Comparison of ENCODE assay signal across 8 mouse cellular contexts in genomic region chr2:32912210-32912804, GRCm38 (mm10). TPM values are rescaled to one million over a fixed set of nuclear protein-coding genes. Genes with fewer than 3 reads are reported as not detected.
DNase-seq lines count a peak whose midpoint lies in the region; ATAC-seq and TF ChIP-seq lines count a peak whose summit lies in the region.

No protein-coding gene starts in this region.

- TF ChIP-seq POLR2A in ES-Bruce4 (IDR thresholded peaks at IDR 0.05; ENCODE audit: insufficient read depth, low read length), result no peak

- no peak overlapping the region for H3K4me3 ChIP-seq in ES-Bruce4 (ENCODE audit: low read depth, low read length)
- H3K4me3 ChIP-seq in lung, embryonic 14.5 days (ENCODE audit: low read depth, low read length), result no peak overlapping the region

- H3K9ac ChIP-seq in ES-Bruce4 (ENCODE audit: low read depth, poor library complexity, severe bottlenecking), result no peak overlapping the region
- H3K9ac ChIP-seq in lung, embryonic 14.5 days, result no peak overlapping the region

- 28% methylated on average over 19 of the region's 19 CpGs for WGBS in lung, embryonic 14.5 days

- TF ChIP-seq CTCF in ES-Bruce4 (IDR thresholded peaks at IDR 0.05; ENCODE audit: low read depth, low read length), result peak; percentile 100
- peak; percentile 100 for TF ChIP-seq CTCF in lung, embryonic 14.5 days (IDR thresholded peaks at IDR 0.05; ENCODE audit: low read depth)

- H3K4me1 ChIP-seq in ES-Bruce4 (ENCODE audit: control insufficient read depth, insufficient read depth, low read length), result peaks cover 15% of the 10 kb centered on the region
- peaks cover 30% of the 10 kb centered on the region for H3K4me1 ChIP-seq in lung, embryonic 14.5 days (ENCODE audit: insufficient read depth)

- no peak for ATAC-seq in lung, embryonic 14.5 days (ENCODE audit: insufficient read depth)

- H3K4me2 ChIP-seq in lung, embryonic 14.5 days, result no peak overlapping the region

- DNase-seq in adrenal gland, postnatal 14 days, result peak; percentile 90
- DNase-seq in embryo, embryonic 11.5 days (ENCODE audit: low read depth, low spot score), result peak; percentile 80
- DNase-seq in gastrocnemius, postnatal 4 days (ENCODE audit: low spot score in 2 of 2), result peak; percentile 69 to 82
- peak; percentile 92 for DNase-seq in kidney, postnatal 4 days
- DNase-seq in lung, embryonic 14.5 days, result peak; percentile 98
- peak; percentile 83 for DNase-seq in retina, postnatal 7 days (ENCODE audit: low read depth, low spot score)
- DNase-seq in urinary bladder, adult 18-20 months (ENCODE audit: low spot score in 2 of 2), result peak; percentile 49 to 69

- no peaks in the 10 kb centered on the region for H3K36me3 ChIP-seq in ES-Bruce4 (ENCODE audit: control insufficient read depth, insufficient read depth, low read length, poor library complexity, severe bottlenecking)
- peaks cover 66% of the 10 kb centered on the region for H3K36me3 ChIP-seq in lung, embryonic 14.5 days (ENCODE audit: insufficient read depth)

- no peaks in the 10 kb centered on the region for H3K27me3 ChIP-seq in ES-Bruce4 (ENCODE audit: control insufficient read depth, insufficient read depth, low read length, poor library complexity, severe bottlenecking)
- H3K27me3 ChIP-seq in lung, embryonic 14.5 days (ENCODE audit: insufficient read depth, low read length), result no peaks in the 10 kb centered on the region

- no peaks in the 10 kb centered on the region for H3K9me3 ChIP-seq in ES-Bruce4 (replicated peaks; ENCODE audit: control insufficient read depth, insufficient read depth, low read length, poor library complexity, severe bottlenecking)
- H3K9me3 ChIP-seq in lung, embryonic 14.5 days (ENCODE audit: low read depth, low read length), result no peaks in the 10 kb centered on the region

- H3K27ac ChIP-seq in ES-Bruce4 (ENCODE audit: insufficient read depth, low read length), result 0 out of 2 replicates have a peak overlapping the region, but pooled peaks have one; percentile 14
- H3K27ac ChIP-seq in lung, embryonic 14.5 days (ENCODE audit: low read depth), result no peak overlapping the region

- TF ChIP-seq EP300 in ES-Bruce4 (IDR thresholded peaks at IDR 0.05; ENCODE audit: insufficient read depth, low read depth, low read length), result no peak

RNA-seq across cellular contexts. Expression of gene Fam129b, which starts 36.4 kb away (rescaled TPM):
- polyA plus RNA-seq in ES-Bruce4 (2011; ENCODE audit: insufficient read depth, insufficient read length, low read depth, missing spikeins), result 65.5 and 71.6 TPM in 2 replicates
- 22.0 and 23.1 TPM in 2 replicates for total RNA-seq in adrenal gland, postnatal 14 days (2021)
- total RNA-seq in gastrocnemius, postnatal 4 days (2021), result 10 to 100 TPM; 26.8 to 27.5 TPM
- polyA plus RNA-seq in lung, embryonic 14.5 days (2014; fragmentation: Nextera tagmentation; extraction: Ambion mirVana), result 41.2 and 46.5 TPM in 2 replicates

RNA-seq across cellular contexts. Expression of gene Rpl12, which starts 49.1 kb away (rescaled TPM):
- 114 and 117 TPM in 2 replicates for polyA plus RNA-seq in ES-Bruce4 (2011; ENCODE audit: insufficient read depth, insufficient read length, low read depth, missing spikeins)
- total RNA-seq in adrenal gland, postnatal 14 days (2021), result 155 and 192 TPM in 2 replicates
- 100 to 1,000 TPM; 212 to 221 TPM for total RNA-seq in gastrocnemius, postnatal 4 days (2021)
- 235 and 256 TPM in 2 replicates for polyA plus RNA-seq in lung, embryonic 14.5 days (2014; fragmentation: Nextera tagmentation; extraction: Ambion mirVana)

RNA-seq across cellular contexts. Expression of gene Lrsam1, which starts 49.1 kb away (rescaled TPM):
- 14.7 and 17.0 TPM in 2 replicates for polyA plus RNA-seq in ES-Bruce4 (2011; ENCODE audit: insufficient read depth, insufficient read length, low read depth, missing spikeins)
- 14.1 and 17.2 TPM in 2 replicates for total RNA-seq in adrenal gland, postnatal 14 days (2021)
- 10 to 100 TPM; 20.0 to 22.0 TPM for total RNA-seq in gastrocnemius, postnatal 4 days (2021)
- polyA plus RNA-seq in lung, embryonic 14.5 days (2014; fragmentation: Nextera tagmentation; extraction: Ambion mirVana), result 6.4 and 6.6 TPM in 2 replicates
